Mouse (Mus musculus) regulatory T cell (primary cell): Measurements from ENCODE around the gene Colca2.

Source experiments
- in situ Hi-C: fragments of 300-600 bp; cut with MboI, MseI; formaldehyde crosslinking; loops from one replicate; pipeline ENCODE4 v1.15.1; 2025; ENCODE audit warnings: high pct_unique_total_duplicates

The Colca2 gene

GRCm38 (mm10) chr9:51278500-51279381 lies at the start of gene Colca2:
Gene Colca2 (minus strand): TSS chr9:51278569.
- in situ Hi-C loops: no loop called here

- in situ Hi-C loops: no loop called here
Observed at GRCm38 (mm10) chr9:51327555-51327903, 49.2 kb upstream of the Colca2 start.

DNA sequence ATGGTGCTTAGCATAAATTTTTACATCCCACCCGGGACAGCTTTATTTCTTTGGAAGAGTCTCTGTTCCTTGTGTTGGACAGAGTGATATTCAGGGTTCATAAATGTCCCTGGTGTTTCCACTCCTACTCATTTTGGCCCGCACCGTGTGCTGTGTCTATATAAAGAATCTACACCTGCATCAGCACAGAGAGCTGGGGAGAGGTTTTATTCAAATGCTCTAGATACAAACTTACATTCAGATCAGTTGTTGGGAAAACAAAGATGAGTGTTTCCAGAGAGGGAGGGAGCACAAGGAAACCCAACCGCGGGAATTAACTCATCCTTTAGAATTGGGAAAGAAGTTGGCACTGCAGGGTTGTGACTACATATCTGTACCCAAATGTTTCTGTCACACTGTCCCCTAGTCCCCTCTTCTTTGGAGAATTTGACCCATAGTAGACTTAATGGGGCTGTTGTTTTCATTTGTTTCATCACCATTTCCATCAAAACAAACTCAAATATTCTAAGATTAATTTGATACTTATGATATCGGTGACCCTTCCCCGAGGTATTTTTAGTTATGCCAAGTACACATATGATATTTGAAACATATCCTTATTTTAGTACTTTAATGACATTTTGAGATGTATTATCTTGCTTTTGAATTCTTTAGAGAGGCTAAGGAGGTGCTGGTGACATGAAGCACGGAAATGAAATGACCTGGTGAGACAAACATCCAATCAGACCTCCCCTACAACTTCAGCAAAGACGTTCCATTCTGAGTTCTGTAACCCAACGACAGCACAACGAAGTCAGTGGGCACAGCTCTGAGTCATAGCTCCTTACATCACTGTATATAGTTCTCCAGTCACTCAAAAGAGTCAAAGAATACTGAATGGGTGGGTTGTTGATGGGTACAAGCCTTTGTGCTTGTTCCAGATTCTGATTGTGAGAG lies 48.5 kb upstream of the Colca2 start:
- in situ Hi-C loops: no loop called here

DNA sequence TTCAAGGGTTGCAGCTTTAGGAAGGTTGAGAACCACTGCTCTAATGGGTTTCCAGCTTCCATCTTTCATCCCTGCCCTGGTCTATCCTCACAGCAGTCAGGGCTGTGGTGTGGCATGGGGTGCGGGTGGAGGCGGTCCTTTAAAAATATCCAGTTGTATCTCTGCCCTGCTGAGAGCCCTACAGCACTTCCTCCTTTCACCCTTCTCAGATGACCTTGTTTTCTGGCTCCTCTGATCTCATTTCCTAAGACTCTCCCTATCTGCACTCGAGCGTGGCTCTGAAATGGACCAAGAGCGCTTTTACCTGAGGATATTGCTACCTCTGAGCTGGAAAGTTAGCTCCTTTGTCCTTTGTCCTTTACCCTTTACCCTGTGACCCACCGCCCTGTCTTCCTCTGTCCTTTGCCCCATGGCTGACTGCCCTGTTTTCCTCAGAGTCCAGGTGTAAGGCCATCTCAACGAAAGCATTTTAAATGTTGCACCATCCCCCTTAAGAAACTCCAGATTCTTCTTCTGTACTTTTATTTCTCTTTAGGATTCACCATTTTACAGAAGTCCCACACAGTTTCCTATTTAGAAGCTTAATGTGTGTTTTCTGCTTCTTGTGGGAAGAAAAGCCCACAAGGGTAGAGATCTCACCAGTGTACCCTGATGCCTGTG lies 46.2 kb upstream of the Colca2 start:
- in situ Hi-C loops: no loop called here

GRCm38 (mm10) chr9:51320096-51320495 lies 41.7 kb upstream of the Colca2 start:
- in situ Hi-C loops: no loop called here

GRCm38 (mm10) chr9:51318246-51318645 lies 39.9 kb upstream of the Colca2 start:
- in situ Hi-C loops: no loop called here

- in situ Hi-C loops: no loop called here
Observed at GRCm38 (mm10) chr9:51317322-51317721, 39.0 kb upstream of the Colca2 start.

- in situ Hi-C loops: no loop called here
Observed at GRCm38 (mm10) chr9:51315402-51316063, 37.2 kb upstream of the Colca2 start.

DNA sequence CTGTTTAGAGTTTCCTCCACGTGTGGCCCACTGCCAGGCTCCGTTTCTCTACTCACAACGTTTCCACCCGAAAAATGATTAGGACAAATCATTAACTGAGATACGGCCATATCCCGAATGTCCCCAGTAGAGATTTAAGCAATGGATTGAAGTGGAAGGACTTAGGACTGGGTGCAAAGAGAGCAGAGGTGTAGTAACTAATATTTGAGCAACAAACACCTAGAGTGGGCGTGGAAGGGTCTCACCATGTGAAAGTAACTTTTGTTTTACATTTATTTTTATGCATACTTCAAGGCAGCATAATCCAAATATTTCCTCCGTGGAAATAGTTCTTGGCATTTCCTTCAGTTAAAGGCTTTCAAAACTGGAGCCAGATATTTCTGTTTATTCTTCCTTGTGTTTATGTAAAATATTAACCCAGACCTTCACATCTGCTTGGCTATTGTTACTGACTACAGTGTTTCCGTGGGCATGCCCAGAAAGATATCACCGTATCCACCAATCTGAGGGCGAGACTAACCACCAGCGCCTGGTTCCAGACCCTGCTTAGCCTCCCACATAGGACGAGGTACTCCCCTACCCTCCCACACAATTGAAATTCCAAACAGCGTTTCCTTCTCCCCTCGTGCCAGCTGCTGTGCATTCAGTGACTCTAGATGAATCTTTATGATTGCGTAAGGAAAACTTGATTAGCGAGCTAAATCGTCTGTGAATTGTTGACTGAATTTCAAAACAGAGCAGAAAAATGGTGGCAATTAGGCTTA lies 34.4 kb upstream of the Colca2 start:
- in situ Hi-C loops: no loop called here

DNA sequence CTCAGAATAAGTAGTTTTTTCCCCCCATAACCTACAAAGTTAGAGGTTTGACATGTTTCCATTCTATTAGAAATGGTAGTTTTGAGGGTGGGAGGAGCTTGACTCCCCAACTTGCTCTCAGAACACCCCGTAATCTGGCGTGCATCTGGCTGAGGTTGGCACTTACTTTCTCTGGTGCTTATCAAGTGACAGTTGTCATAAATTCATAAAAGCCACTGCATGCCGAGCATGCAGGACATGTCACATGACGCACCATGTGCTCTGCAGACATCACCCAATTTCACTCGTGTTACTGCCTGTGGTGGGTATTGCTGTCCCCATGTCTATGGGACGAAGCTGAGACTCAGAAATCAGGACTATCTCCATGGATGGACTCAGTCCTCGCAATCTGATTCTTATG lies 32.1 kb upstream of the Colca2 start:
- in situ Hi-C loops: no loop called here

- in situ Hi-C loops: no loop called here
Observed at GRCm38 (mm10) chr9:51306351-51306750, 28.0 kb upstream of the Colca2 start.

GRCm38 (mm10) chr9:51305146-51305545 lies 26.8 kb upstream of the Colca2 start:
- in situ Hi-C loops: no loop called here

- in situ Hi-C loops: no loop called here
Observed at GRCm38 (mm10) chr9:51303980-51304379, 25.6 kb upstream of the Colca2 start.

- in situ Hi-C loops: loop anchor here (5.0 kb wide), 1 partner anchor 136 kb away; no protein-coding TSS in a partner anchor
Observed at GRCm38 (mm10) chr9:51293541-51293940, 15.2 kb upstream of the Colca2 start.

DNA sequence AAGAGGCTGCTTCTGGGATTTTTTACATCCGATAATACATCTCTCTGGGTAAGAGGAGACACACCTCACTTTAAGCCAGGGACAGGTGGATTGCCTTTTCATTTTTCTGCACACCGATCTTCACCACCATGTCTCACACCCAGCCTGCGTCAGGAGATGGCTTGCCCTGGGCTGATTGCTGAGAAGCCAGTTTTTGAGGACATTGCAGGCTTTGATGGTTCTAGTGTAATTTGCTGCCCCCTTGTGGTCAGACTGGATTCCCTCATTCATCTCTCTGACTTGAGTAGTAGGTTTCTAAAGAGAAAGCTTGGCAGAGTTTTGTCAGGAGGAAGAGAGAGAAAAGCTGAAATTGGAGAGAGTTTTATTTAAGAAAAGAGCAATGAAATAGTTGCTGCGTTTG lies 14.3 kb upstream of the Colca2 start:
- in situ Hi-C loops: loop anchor here (5.0 kb wide), 1 partner anchor 135 kb away; no protein-coding TSS in a partner anchor

- in situ Hi-C loops: loop anchor here (5.0 kb wide), 1 partner anchor 134 kb away; no protein-coding TSS in a partner anchor
Observed at GRCm38 (mm10) chr9:51290980-51291379, 12.6 kb upstream of the Colca2 start.

- in situ Hi-C loops: no loop called here
Observed at GRCm38 (mm10) chr9:51286079-51286478, 7.7 kb upstream of the Colca2 start.

GRCm38 (mm10) chr9:51277834-51278498 lies 403 bp downstream of the Colca2 start:
- in situ Hi-C loops: no loop called here

DNA sequence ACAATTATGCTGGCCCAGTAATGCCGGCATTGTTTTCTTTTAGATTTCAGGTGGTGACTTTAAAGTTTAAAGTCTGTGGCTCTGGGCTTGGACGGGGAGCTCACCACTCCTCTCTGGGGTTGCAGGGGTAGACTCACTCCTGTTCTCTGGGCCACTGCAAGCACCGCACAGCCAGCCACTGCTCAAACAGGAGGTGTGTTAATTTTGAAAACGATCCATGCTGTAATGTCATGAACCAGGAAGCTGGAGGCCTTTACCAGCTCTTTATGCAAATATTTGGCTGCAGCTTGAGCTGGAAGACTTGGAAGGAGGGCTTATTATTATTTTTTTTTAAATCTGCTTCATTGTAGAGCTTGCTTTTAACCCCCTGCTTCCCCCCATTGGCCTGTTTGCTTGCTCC lies 3.7 kb downstream of the Colca2 start:
- in situ Hi-C loops: no loop called here

DNA sequence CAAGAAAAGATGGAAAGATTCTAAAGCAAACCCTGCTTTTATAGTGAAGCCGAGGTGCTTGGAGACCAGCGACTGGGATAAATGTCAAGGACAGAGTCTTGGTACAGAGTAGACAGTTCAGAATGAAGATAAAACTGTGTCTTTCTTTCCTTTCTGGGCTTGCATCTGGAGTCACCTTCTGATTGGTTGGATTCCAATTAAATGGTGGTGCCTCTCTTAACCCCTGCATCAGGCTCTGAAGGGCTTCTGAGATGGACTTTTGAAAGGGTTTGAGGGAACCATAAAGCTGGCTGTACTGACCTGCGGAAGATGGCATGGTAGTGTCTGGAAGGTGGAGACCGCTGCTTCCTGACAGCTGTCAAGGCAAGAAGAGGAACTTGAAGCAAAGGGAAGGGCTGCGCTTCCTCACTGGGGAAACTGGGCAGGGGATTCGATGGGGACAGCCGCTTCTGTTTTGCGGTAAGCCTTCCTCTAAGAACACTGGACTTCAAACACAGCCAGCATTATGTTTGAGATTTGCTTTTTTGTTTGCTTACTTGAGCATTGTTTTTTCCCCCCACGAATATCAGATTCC lies 4.7 kb downstream of the Colca2 start:
- in situ Hi-C loops: no loop called here
